Mouse (Mus musculus) liver, postnatal 0 days (tissue): ENCODE results near the gene Opn1sw. TPM values are rescaled to one million over a fixed set of nuclear protein-coding genes. Genes with fewer than 3 reads are reported as not detected.

Source experiments
- ATAC-seq: fragments of 200-750 bp; cut with Nextera tagmentation; 2 replicates; pipeline ENCODE4 v1.8.0; 2017; ENCODE audit warnings: mild to moderate bottlenecking, moderate library complexity
- DNase-seq: peaks from one replicate; pipeline ENCODE4 v3.0.0-alpha.2; 2016
- H3K27ac ChIP-seq: fragments of 300-500 bp; sonication (generic); 2 replicates; pipeline ENCODE4 v1.5.1; 2014; ENCODE audit warnings: antibody characterized with exemption, moderate library complexity, mild to moderate bottlenecking, low read depth
- H3K27me3 ChIP-seq: fragments of 300-500 bp; sonication (generic); 2 replicates; pipeline ENCODE4 v1.6.1; 2014; ENCODE audit warnings: low read length, control low read depth, mixed read lengths; ENCODE audit not compliant: insufficient read depth
- H3K36me3 ChIP-seq: fragments of 300-500 bp; sonication (generic); replicated peaks from 2 replicates; pipeline ENCODE4 v1.6.1; 2014; ENCODE audit warnings: mild to moderate bottlenecking, control low read depth, low read length, moderate library complexity, mixed read lengths; ENCODE audit not compliant: insufficient read depth
- H3K4me1 ChIP-seq: fragments of 300-500 bp; sonication (generic); 2 replicates; pipeline ENCODE4 v1.6.1; 2014; ENCODE audit warnings: antibody characterized with exemption, mild to moderate bottlenecking, control low read depth; ENCODE audit not compliant: insufficient read depth
- H3K4me2 ChIP-seq: fragments of 300-500 bp; sonication (generic); 2 replicates; pipeline ENCODE4 v1.6.1; 2014; ENCODE audit warnings: low read depth, mild to moderate bottlenecking, low read length, moderate library complexity, mixed read lengths
- H3K4me3 ChIP-seq: fragments of 300-500 bp; sonication (generic); 2 replicates; pipeline ENCODE4 v1.5.1; 2014; ENCODE audit warnings: low read depth, low read length
- H3K9ac ChIP-seq: fragments of 300-500 bp; sonication (generic); replicated peaks from 2 replicates; pipeline ENCODE4 v1.6.1; 2014; ENCODE audit warnings: mild to moderate bottlenecking, moderate library complexity
- H3K9me3 ChIP-seq: fragments of 300-500 bp; sonication (generic); 2 replicates; pipeline ENCODE4 v1.6.1; 2016; ENCODE audit warnings: mild to moderate bottlenecking, control low read depth, low read length, mixed read lengths
- CTCF ChIP-seq: sonication (generic); IDR thresholded peaks from 2 replicates; pipeline ENCODE4 v1.5.1; 2016; ENCODE audit warnings: antibody characterized with exemption, low read depth
- EP300 ChIP-seq: IDR thresholded peaks from 2 replicates; pipeline ENCODE4 v1.6.1; 2016; ENCODE audit warnings: antibody characterized with exemption, low read depth, mild to moderate bottlenecking
- WGBS: fragments of 180-500 bp; shearing (Covaris S2); extraction: QIAGEN DNeasy Blood & Tissue Kit; methylation state at CpG from one replicate; pipeline ENCODE4 v1.1.7; 2014; ENCODE audit not compliant: insufficient replicate concordance; 5-methylcytosine and 5-hydroxymethylcytosine counted together
- polyA plus RNA-seq: library from polyadenylated mRNA; unstranded; fragments of >200 nt; fragmentation: Nextera tagmentation; extraction: Ambion mirVana; gene quantifications from 2 replicates; pipeline ENCODE4 v1.2.1, GENCODE M21; 2015

The Opn1sw gene
- polyA plus RNA-seq, result 0.06 and 0.12 TPM in 2 replicates

DNA sequence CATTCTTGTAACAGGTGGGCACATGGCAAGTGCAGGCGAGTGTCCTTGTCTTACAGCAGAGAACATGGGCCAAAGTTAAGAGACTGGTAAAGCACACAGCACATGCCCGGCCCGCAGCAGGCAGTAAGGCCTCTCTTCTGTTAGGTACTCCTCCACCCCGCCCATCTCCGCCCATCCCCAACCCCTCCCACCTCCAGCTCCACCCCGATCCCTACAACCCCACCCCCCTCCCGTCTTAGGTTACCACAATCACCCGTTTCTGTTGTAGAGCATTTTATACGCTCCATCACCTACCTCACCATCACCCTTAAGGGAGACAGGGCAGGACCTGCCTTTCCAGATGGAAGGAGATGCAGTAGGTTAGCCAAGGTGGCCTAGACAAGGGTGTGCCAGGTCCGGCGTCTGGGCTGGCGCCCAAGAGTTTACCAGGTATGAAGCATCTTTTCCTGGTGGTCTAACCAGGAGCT, at the start of gene Opn1sw:
Gene Opn1sw, minus strand, starts transcription at position 417 of the 467 bp plus-strand sequence.
- peak; percentile 85 for ATAC-seq
- no peak within 1 kb of the TSS for H3K27ac ChIP-seq
- H3K4me2 ChIP-seq, result peak within 1 kb of the TSS; percentile 57
- 8% methylated on average over 12 of the region's 12 CpGs for WGBS
- H3K4me1 ChIP-seq, result peaks cover 9% of the 10 kb centered on the region
- no peak for TF ChIP-seq CTCF
- no peak for TF ChIP-seq EP300
- H3K9me3 ChIP-seq, result no peaks in the 10 kb centered on the region
- H3K27me3 ChIP-seq, result 0 out of 2 replicates have a peak, but pooled peaks cover 13% of the 10 kb centered on the region
- peak within 1 kb of the TSS; percentile 15; the same call in 1 of the 2 replicates for H3K4me3 ChIP-seq
- peak; percentile 67 for DNase-seq
- no peaks in the 10 kb centered on the region for H3K36me3 ChIP-seq
- no peak within 1 kb of the TSS for H3K9ac ChIP-seq

GRCm38 (mm10) chr6:29436461-29436934, 48.2 kb upstream of the Opn1sw start:
- DNase-seq (no peak), ATAC-seq (peak; percentile 21; the same call in 1 of the 2 replicates)
- TF ChIP-seq EP300 (no peak), CTCF (no peak)
- Histone ChIP-seq H3K36me3 (no peaks in the 10 kb centered on the region), H3K4me1 (peaks cover 12% of the 10 kb centered on the region; the same call in 1 of the 2 replicates), H3K9me3 (no peaks in the 10 kb centered on the region), H3K4me2 (no peak overlapping the region), H3K27ac (no peak overlapping the region), H3K27me3 (peaks cover 51% of the 10 kb centered on the region), H3K4me3 (no peak overlapping the region), H3K9ac (no peak overlapping the region)
- WGBS, result 13% methylated on average over 11 of the region's 11 CpGs

DNA sequence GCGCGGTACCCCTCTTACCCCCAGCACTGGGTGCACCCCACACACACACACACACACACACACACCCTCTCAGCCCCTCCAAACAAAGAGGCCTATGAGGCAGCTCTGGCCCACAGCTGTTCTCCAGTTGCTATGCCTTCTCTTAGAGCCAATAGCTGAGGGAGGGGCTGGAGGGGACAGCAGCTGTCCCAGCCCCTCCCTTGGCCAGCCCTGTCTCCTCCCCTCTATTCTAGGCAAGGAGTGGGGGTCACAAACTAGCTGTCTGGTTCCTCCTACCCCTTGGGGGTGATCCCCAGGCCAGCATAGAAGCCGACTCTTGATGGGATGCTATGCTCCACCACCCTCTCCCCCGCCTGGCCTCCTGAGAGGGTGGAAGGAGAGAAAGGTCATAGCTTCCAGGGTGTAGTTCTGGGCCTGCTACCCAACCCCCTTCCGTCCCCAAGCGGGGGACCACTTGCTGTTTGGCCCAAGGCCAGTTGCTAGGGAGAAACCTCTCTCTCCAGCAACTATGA, 47.7 kb upstream of the Opn1sw start:
- Histone ChIP-seq H3K27ac (no peak overlapping the region), H3K9ac (no peak overlapping the region), H3K4me1 (peaks cover 12% of the 10 kb centered on the region; the same call in 1 of the 2 replicates), H3K27me3 (peaks cover 54% of the 10 kb centered on the region), H3K9me3 (no peaks in the 10 kb centered on the region), H3K4me2 (no peak overlapping the region), H3K36me3 (no peaks in the 10 kb centered on the region), H3K4me3 (no peak overlapping the region)
- DNase-seq, result no peak
- 38% methylated on average over 6 of the region's 6 CpGs for WGBS
- no peak for ATAC-seq
- no peak for TF ChIP-seq EP300
- TF ChIP-seq CTCF, result no peak

GRCm38 (mm10) chr6:29434911-29435691, 46.8 kb upstream of the Opn1sw start:
- Histone ChIP-seq H3K4me3 (no peak overlapping the region), H3K4me1 (peaks cover 12% of the 10 kb centered on the region; the same call in 1 of the 2 replicates), H3K9me3 (no peaks in the 10 kb centered on the region), H3K4me2 (no peak overlapping the region), H3K36me3 (no peaks in the 10 kb centered on the region), H3K27ac (no peak overlapping the region), H3K27me3 (peaks cover 60% of the 10 kb centered on the region), H3K9ac (no peak overlapping the region)
- TF ChIP-seq EP300 (no peak), CTCF (no peak)
- 16% methylated on average over 11 of the region's 13 CpGs for WGBS
- ATAC-seq, result no peak
- DNase-seq, result no peak

DNA sequence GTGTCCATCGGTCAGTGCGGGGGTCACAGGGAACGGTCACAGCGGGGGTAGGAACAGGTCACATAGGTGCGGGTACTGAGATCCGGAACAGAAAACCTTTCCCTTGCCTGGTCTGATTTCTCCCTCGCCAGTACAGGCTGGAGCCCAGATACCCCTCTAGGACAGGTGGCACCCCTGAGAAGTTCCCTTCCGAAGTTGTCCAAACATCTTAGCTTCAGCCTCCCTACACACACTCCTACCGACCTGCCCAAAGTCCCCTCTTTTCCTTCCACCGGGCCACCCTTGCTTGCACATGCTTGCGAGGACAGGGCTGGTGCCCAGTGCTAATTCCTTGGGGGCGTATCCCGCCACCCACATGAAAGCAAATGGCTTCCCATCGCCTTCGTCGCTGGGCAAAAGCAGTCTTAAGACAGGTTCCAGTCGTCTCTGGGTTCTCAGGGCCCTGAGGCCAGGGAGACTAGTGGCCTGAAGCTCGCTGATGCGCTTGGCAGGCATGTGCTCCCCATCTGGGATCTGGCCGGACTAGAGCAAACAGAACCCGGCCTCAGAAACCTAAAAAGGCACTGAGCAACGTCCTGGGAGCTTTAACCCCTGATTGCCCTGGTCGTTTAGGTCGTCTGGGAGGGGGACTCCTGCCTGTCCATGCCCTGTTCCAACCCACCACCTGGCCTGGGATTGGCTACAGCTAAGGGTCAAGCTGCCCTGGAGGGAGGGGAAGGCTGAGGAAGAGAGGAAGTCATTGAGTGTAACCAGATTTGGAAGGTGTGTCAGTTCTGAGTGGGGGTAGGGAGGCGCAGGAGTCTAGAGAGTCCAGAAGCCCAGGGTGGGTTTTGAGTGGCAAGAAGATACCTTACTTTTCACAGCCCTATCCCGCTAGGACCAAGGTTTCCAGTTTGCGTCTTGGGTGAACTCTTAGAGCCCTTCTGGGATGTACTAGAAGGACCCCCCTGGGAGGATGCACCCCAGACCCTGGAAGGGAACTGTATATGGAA, 45.8 kb upstream of the Opn1sw start:
- TF ChIP-seq CTCF (no peak), EP300 (no peak)
- ATAC-seq, result no peak
- Histone ChIP-seq H3K4me1 (peaks cover 12% of the 10 kb centered on the region; the same call in 1 of the 2 replicates), H3K36me3 (no peaks in the 10 kb centered on the region), H3K9me3 (no peaks in the 10 kb centered on the region), H3K27ac (no peak overlapping the region), H3K4me3 (peak overlapping the region; percentile 44), H3K27me3 (peaks cover 60% of the 10 kb centered on the region), H3K4me2 (peak overlapping the region; percentile 73), H3K9ac (no peak overlapping the region; the same call in 1 of the 2 replicates)
- 7% methylated on average over 27 of the region's 27 CpGs for WGBS
- DNase-seq, result no peak
